Mouse (Mus musculus) lung, postnatal 36 days (tissue): ENCODE results near the gene Olfr847.

Experiments
- DNase-seq: peaks from one replicate; pipeline ENCODE4 v3.0.0; 2022; ENCODE audit warnings: mixed read lengths

Olfr847 gene

DNA sequence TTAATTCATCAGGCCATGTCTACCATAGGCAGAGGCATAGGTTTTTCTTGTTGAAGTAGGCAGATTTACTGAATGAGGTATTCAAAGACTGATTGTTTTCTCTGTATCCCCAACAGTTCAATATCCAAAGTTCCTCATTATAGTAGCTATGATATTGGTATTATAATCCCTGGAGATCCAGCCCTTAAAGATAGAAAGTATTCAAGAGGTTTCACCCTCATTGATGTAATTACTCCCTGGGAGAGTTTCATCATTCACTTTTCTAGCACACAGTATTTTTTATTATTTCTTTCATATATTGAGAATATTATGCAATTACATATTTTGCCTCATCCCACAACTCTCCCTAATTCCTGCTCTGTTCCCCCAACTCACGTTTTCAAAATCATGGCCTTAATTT lies at the start of gene Olfr847:
Gene Olfr847, minus strand, starts transcription at position 101 of the 400 bp plus-strand sequence.
- no peak for DNase-seq

DNA sequence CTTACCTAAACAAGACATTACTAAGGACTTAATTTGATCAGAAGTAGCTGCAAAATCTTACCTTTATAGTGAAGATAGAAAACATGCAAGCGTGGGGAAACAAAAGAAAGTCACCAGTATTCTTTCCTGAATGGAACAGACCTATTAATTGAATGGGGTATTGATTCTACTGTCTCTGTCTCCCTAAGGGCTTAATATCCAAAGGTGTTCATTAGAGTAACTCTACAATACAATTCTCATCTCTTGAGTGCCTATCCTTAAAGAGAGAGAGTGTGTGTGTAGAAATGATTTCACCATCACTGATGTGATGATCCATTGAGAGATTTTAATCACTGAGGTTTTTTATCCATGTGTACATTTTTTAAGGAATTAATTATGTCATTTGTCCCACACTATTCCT lies 14.6 kb downstream of the Olfr847 start, which contains the start of gene Olfr846:
Gene Olfr846, minus strand, starts transcription at position 101 of the 400 bp plus-strand sequence.
- DNase-seq: no peak

DNA sequence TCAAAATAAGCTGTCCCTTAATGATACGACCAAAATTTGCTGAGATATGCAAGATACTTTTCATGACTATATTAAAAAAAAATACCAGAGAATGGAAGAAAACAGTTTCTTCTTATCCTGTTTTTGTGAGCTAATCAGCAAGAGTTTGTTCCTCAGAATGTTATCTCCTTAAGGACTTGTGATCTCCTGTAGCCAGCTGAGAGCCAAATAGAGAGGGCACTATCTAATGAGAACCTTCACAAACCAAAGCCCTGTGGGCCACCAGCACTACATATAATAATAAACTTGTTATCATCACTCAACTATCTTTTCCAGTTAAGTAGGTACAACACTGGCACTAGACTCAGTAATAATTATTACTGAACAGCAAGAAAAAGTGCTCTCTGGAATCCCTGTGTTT lies 42.3 kb downstream of the Olfr847 start, which contains the start of gene Olfr845:
Gene Olfr845, plus strand, starts transcription at position 301 of the 400 bp plus-strand sequence.
- no peak for DNase-seq
